8 mouse cellular contexts compared by ENCODE assay signal in genomic region chr10:98781888-98782351, GRCm38 (mm10).
DNase-seq lines count a peak whose midpoint lies in the region; ATAC-seq lines count a peak whose summit lies in the region.
"Had no signal": no experiment of that assay in that cellular context is flagged by ENCODE, and none has a peak within 500 bp of the region (broad histone marks: within the 10 kb centered on the region; RNA-seq: fewer than 3 reads in every experiment).

No protein-coding gene starts in this region.

- no peaks in the 10 kb centered on the region; the same call in 1 of the 2 replicates for H3K4me1 ChIP-seq in forebrain, embryonic 12.5 days

- 29% methylated on average over 3 of the region's 3 CpGs for WGBS in forebrain, embryonic 12.5 days

- no peak overlapping the region for H3K27ac ChIP-seq in forebrain, embryonic 12.5 days

- no peaks in the 10 kb centered on the region for H3K9me3 ChIP-seq in forebrain, embryonic 12.5 days

- no peaks in the 10 kb centered on the region for H3K27me3 ChIP-seq in forebrain, embryonic 12.5 days

- peak; percentile 60 for DNase-seq in retina, postnatal 1 day
- no peak for DNase-seq in retina, embryonic 14.5 days (ENCODE audit: low spot score)
- peak; percentile 10 for DNase-seq in embryo, embryonic 9.5 days (ENCODE audit: extremely low spot score)
- DNase-seq in thymus, postnatal 14 days = peak; percentile 12
- DNase-seq in urinary bladder, adult 18-20 months (ENCODE audit: low spot score in 2 of 2) = no peak

- H3K4me2 ChIP-seq in forebrain, embryonic 12.5 days = no peak overlapping the region

- ATAC-seq in inflammation-experienced regulatory T-cells, adult 6 months = peak; percentile 60
- no peak for ATAC-seq in forebrain, embryonic 12.5 days (ENCODE audit: low FRiP score)

- no peaks in the 10 kb centered on the region for H3K36me3 ChIP-seq in forebrain, embryonic 12.5 days (replicated peaks)

- no peak overlapping the region for H3K9ac ChIP-seq in forebrain, embryonic 12.5 days

- H3K4me3 ChIP-seq in forebrain, embryonic 12.5 days (replicated peaks) = no peak overlapping the region
- H3K4me3 ChIP-seq: myocyte had no signal

Comparison
In these comparisons a context has a peak if more than half of its experiments do, and no peak if none do; other contexts are left out.
1. DNase-seq: peak in retina, postnatal 1 day (single experiment), embryo, embryonic 9.5 days (single experiment) and thymus, postnatal 14 days (single experiment); none in retina, embryonic 14.5 days (single experiment) and urinary bladder, adult 18-20 months (0 of 2).